Mouse (Mus musculus): ENCODE measurements around the gene Hist3h2ba. TPM values are rescaled to one million over a fixed set of nuclear protein-coding genes. Genes with fewer than 3 reads are reported as not detected.

The Hist3h2ba gene
- total and polyA plus RNA-seq, 2 experiments from 2014 or later: 114 to 1,117 TPM

- Histone ChIP-seq H3K27ac (ENCODE audit: low read depth, low read length) (no peak overlapping the region), H3K9ac (replicated peaks; ENCODE audit: low read length, poor library complexity, severe bottlenecking) (no peak overlapping the region), H3K4me3 (ENCODE audit: low read depth, low read length) (no peak overlapping the region), H3K4me1 (ENCODE audit: insufficient read depth, low read length) (0 out of 2 replicates have a peak, but pooled peaks cover 4% of the 10 kb centered on the region), H3K4me2 (ENCODE audit: low read depth, low read length, poor library complexity, severe bottlenecking) (no peak overlapping the region), H3K9me3 (ENCODE audit: low read length) (no peaks in the 10 kb centered on the region), H3K36me3 (ENCODE audit: insufficient read depth, low read length) (peaks cover 27% of the 10 kb centered on the region), H3K27me3 (ENCODE audit: insufficient read depth, low read length) (0 out of 2 replicates have a peak, but pooled peaks cover 3% of the 10 kb centered on the region)
- DNase-seq (ENCODE audit: low spot score) (no peak), ATAC-seq (ENCODE audit: low FRiP score) (no peak)
- WGBS: 88% methylated on average over 3 of the region's 3 CpGs
- no peak for TF ChIP-seq CTCF (IDR thresholded peaks at IDR 0.05)
Observed at GRCm38 (mm10) chr11:58991911-58992310, 43.2 kb downstream of the Hist3h2ba start.

DNA sequence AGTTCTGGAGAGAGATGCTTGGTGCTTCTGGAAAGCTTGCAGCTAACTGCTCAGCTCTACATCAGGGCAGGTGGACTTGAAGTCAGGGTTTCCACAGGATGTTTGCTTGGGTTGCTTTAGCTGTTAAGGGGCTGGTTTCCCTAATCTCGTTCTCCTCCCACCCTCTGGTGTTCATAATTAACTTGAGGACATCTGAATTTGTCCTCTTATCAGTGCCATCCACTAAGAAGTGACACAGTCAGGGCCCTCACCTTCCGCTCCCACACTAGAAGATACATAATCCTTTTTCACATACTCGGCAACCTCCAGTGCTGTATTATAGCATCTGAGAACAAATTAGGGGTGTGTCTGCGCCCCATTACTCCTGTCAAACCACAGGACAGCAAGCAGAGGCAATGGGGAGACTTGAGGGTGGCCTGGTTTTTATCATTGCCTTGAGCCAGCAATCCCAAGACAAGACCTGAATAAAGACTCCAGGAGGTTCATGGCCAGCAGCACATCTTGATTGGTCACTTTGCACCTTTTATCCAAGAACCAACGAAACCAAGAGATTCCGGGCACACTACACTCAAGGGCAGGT is 44.5 kb downstream of the Hist3h2ba start:
- H3K4me3 ChIP-seq (ENCODE audit: low read depth, low read length): no peak overlapping the region
- DNase-seq (ENCODE audit: low spot score) (no peak), ATAC-seq (ENCODE audit: low FRiP score) (no peak)
- no peak overlapping the region for H3K9ac ChIP-seq (replicated peaks; ENCODE audit: low read length, poor library complexity, severe bottlenecking)
- no peak for TF ChIP-seq CTCF (IDR thresholded peaks at IDR 0.05)
- WGBS: 82% methylated on average over 6 of the region's 6 CpGs
- H3K4me1 ChIP-seq (ENCODE audit: insufficient read depth, low read length): 0 out of 2 replicates have a peak, but pooled peaks cover 4% of the 10 kb centered on the region
- H3K36me3 ChIP-seq (ENCODE audit: insufficient read depth, low read length): peaks cover 16% of the 10 kb centered on the region
- no peak overlapping the region for H3K4me2 ChIP-seq (ENCODE audit: low read depth, low read length, poor library complexity, severe bottlenecking)
- H3K9me3 ChIP-seq (ENCODE audit: low read length): no peaks in the 10 kb centered on the region
- 0 out of 2 replicates have a peak, but pooled peaks cover 6% of the 10 kb centered on the region for H3K27me3 ChIP-seq (ENCODE audit: insufficient read depth, low read length)
- H3K27ac ChIP-seq (ENCODE audit: low read depth, low read length): no peak overlapping the region

DNA sequence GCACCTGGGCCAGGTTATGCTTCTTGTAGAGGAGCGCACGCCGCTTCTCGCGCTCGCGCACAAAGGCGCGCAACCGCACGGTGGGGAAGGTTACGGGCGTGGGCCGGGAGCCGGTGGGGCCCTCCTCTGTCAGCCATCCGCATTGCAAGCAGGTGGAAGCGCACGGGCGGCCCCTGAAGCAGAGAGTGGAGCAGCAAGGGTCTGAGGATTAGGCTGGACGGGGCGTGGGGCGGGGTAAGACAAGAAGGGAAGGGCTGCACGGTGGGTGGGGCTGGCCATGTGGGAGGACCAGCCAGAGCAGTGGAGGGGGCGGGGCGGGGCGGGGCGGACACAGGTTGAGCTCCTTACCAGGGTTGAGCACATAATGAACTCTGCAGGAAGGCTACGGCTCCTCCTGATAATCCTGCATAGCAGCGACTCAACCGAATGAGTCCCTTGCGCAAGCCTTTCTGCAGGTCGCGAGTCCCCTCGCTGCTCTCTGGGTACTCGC is 45.7 kb downstream of the Hist3h2ba start:
- Histone ChIP-seq H3K9ac (replicated peaks; ENCODE audit: low read length, poor library complexity, severe bottlenecking) (peak overlapping the region; percentile 54), H3K27ac (ENCODE audit: low read depth, low read length) (no peak overlapping the region), H3K4me1 (ENCODE audit: insufficient read depth, low read length) (0 out of 2 replicates have a peak, but pooled peaks cover 4% of the 10 kb centered on the region), H3K9me3 (ENCODE audit: low read length) (no peaks in the 10 kb centered on the region), H3K36me3 (ENCODE audit: insufficient read depth, low read length) (peaks cover 7% of the 10 kb centered on the region), H3K4me2 (ENCODE audit: low read depth, low read length, poor library complexity, severe bottlenecking) (peak overlapping the region; percentile 69), H3K27me3 (ENCODE audit: insufficient read depth, low read length) (0 out of 2 replicates have a peak, but pooled peaks cover 6% of the 10 kb centered on the region), H3K4me3 (ENCODE audit: low read depth, low read length) (peak overlapping the region; percentile 39)
- peak; percentile 44 for TF ChIP-seq CTCF (IDR thresholded peaks at IDR 0.05)
- ATAC-seq (ENCODE audit: low FRiP score): peak; percentile 45; the same call in 1 of the 2 replicates
- 1% methylated on average over 32 of the region's 35 CpGs for WGBS
- DNase-seq (ENCODE audit: low spot score): peak; percentile 42

- DNase-seq (ENCODE audit: low spot score) (no peak), ATAC-seq (ENCODE audit: low FRiP score) (no peak)
- WGBS: 73% methylated on average over 9 of the region's 9 CpGs
Observed at GRCm38 (mm10) chr11:58995061-58995806, 46.5 kb downstream of the Hist3h2ba start.

GRCm38 (mm10) chr11:58995807-58996370 is 47.2 kb downstream of the Hist3h2ba start:
- 48% methylated on average over 12 of the region's 12 CpGs for WGBS
- no peak overlapping the region for H3K4me3 ChIP-seq (ENCODE audit: low read depth, low read length)
- 0 out of 2 replicates have a peak, but pooled peaks cover 4% of the 10 kb centered on the region for H3K4me1 ChIP-seq (ENCODE audit: insufficient read depth, low read length)
- no peaks in the 10 kb centered on the region for H3K9me3 ChIP-seq (ENCODE audit: low read length)
- peaks cover under 1% of the 10 kb centered on the region; the same call in 1 of the 2 replicates for H3K36me3 ChIP-seq (ENCODE audit: insufficient read depth, low read length)
- no peak overlapping the region for H3K4me2 ChIP-seq (ENCODE audit: low read depth, low read length, poor library complexity, severe bottlenecking)
- H3K9ac ChIP-seq (replicated peaks; ENCODE audit: low read length, poor library complexity, severe bottlenecking): no peak overlapping the region
- H3K27me3 ChIP-seq (ENCODE audit: insufficient read depth, low read length): 0 out of 2 replicates have a peak, but pooled peaks cover 6% of the 10 kb centered on the region
- no peak for ATAC-seq (ENCODE audit: low FRiP score)
- TF ChIP-seq CTCF (IDR thresholded peaks at IDR 0.05): no peak
- DNase-seq (ENCODE audit: low spot score): no peak
- no peak overlapping the region for H3K27ac ChIP-seq (ENCODE audit: low read depth, low read length)

More at GRCm38 (mm10) chr11:58995061-58995806, 46.5 kb downstream of the Hist3h2ba start:
- Histone ChIP-seq H3K4me1 (ENCODE audit: insufficient read depth, low read length) (0 out of 2 replicates have a peak, but pooled peaks cover 4% of the 10 kb centered on the region), H3K9ac (replicated peaks; ENCODE audit: low read length, poor library complexity, severe bottlenecking) (peak overlapping the region; percentile 54; the same call in 1 of the 2 replicates), H3K27ac (ENCODE audit: low read depth, low read length) (no peak overlapping the region), H3K36me3 (ENCODE audit: insufficient read depth, low read length) (peaks cover 5% of the 10 kb centered on the region; the same call in 1 of the 2 replicates), H3K9me3 (ENCODE audit: low read length) (no peaks in the 10 kb centered on the region), H3K27me3 (ENCODE audit: insufficient read depth, low read length) (0 out of 2 replicates have a peak, but pooled peaks cover 6% of the 10 kb centered on the region), H3K4me3 (ENCODE audit: low read depth, low read length) (peak overlapping the region; percentile 39; the same call in 1 of the 2 replicates), H3K4me2 (ENCODE audit: low read depth, low read length, poor library complexity, severe bottlenecking) (peak overlapping the region; percentile 69)
- TF ChIP-seq CTCF (IDR thresholded peaks at IDR 0.05): no peak
